Mouse (Mus musculus): ENCODE measurements around the gene Pnp.
"Not testable (repeated sequence)": the region's sequence is repeated elsewhere in the genome, so short reads cannot be mapped to it uniquely, and the experiment has no call there.

Pnp gene

GRCm38 (mm10) chr14:50930377-50930753 lies 517 bp upstream of the Pnp start:
- no peak for DNase-seq (ENCODE audit: low read depth, low spot score)

- no peak for DNase-seq (ENCODE audit: low read depth, low spot score)
These were observed 675 bp downstream of the Pnp start for GRCm38 (mm10) chr14:50931493-50932020.

DNA sequence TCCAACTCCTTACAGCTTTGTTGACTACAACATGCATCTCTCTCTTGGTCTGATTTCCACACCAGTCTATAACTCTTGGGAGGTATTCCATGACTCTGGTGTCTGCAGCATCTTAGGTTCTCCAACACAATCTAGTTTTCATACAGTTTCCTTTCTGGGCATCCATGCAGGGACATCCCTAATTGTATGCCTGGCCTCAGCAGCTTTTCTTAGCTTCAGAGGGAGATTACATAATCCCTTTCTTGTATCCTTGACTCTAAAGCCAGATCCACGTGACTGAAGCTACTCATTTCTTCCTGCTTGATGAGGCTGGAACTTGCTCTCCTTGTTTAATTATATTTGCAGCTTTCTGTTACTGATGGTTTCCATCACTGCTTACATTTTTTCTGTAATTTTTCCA lies 5.8 kb downstream of the Pnp start:
- DNase-seq (ENCODE audit: low read depth, low spot score) = no peak

- no peak for DNase-seq (ENCODE audit: low read depth, low spot score)
These were observed 7.4 kb downstream of the Pnp start for GRCm38 (mm10) chr14:50938119-50938908.

- DNase-seq (ENCODE audit: low read depth, low spot score) = no peak
These were observed 8.1 kb downstream of the Pnp start for GRCm38 (mm10) chr14:50938940-50939339.

- DNase-seq (ENCODE audit: low read depth, low spot score) = peak; percentile 86
These were observed 13.2 kb downstream of the Pnp start, which contains the start of gene Gm49342 for GRCm38 (mm10) chr14:50943932-50944667. Gene Gm49342 (plus strand): TSS chr14:50944517.

- not testable (repeated sequence) for DNase-seq (ENCODE audit: low read depth, low spot score)
These were observed 13.8 kb downstream of the Pnp start for GRCm38 (mm10) chr14:50944668-50945033.

GRCm38 (mm10) chr14:50945081-50945480 lies 14.2 kb downstream of the Pnp start:
- not testable (repeated sequence) for DNase-seq (ENCODE audit: low read depth, low spot score)

DNA sequence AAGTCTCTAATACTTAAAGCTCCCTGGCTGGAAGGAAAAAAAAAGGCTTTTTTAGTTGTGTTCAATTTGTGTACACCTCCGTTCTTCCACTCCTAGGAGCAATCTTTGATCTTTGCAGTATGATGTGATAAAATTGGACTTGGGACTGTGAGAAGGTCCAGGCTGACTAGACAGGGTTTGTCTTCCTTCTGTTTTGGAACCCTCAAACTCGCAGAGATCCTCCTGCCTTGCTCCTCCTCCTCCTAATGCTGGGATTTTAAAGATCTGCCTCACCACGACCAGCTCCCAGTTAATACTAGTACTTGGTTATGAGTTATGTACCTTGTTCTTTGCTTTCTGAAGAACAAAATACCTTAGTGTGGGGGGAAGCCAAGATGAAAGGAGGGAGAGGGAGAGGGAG lies 14.6 kb downstream of the Pnp start:
- DNase-seq (ENCODE audit: low read depth, low spot score) = not testable (repeated sequence)

- no peak for DNase-seq (ENCODE audit: low read depth, low spot score)
These were observed 24.6 kb downstream of the Pnp start for GRCm38 (mm10) chr14:50955487-50955886.

DNA sequence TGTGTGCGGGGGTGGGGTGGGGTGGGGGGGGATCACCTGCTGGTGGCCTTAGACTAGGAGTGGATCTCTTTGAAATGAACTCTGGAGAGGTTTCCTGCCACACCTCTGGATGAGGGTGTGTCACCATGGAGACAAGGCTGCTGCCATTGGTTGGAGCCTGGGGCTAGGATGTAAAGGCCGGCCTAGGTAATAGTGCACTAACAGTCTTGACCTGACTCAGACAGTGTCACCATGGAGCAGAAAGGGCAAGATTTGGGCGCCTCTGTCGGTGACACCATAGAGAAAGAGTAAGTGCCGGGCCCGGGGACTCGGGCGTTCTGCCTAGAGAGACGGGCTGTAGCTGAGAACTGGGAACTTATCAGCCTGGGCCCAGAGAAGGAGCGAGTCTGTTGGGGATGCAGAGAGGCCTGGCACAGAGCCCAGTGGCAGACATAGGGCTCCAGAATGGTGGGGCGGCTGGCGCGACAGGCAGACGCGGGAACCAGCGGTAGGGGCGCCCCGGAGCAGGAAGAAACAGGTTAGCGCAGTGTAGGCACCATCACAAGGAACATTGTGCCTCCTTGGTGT lies 25.1 kb downstream of the Pnp start, which contains the start of gene Pnp2:
Gene Pnp2, plus strand, starts transcription at position 51 of the 567 bp plus-strand sequence.
- DNase-seq (ENCODE audit: low read depth, low spot score) = not testable (repeated sequence)

- DNase-seq (ENCODE audit: low read depth, low spot score) = not testable (repeated sequence)
These were observed 25.8 kb downstream of the Pnp start for GRCm38 (mm10) chr14:50956724-50957123.

- DNase-seq (ENCODE audit: low read depth, low spot score) = not testable (repeated sequence)
These were observed 26.3 kb downstream of the Pnp start for GRCm38 (mm10) chr14:50957146-50957545.

GRCm38 (mm10) chr14:50958289-50958995 lies 27.6 kb downstream of the Pnp start:
- not testable (repeated sequence) for DNase-seq (ENCODE audit: low read depth, low spot score)

- no peak for DNase-seq (ENCODE audit: low read depth, low spot score)
These were observed 37.5 kb downstream of the Pnp start for GRCm38 (mm10) chr14:50968216-50968980.

DNA sequence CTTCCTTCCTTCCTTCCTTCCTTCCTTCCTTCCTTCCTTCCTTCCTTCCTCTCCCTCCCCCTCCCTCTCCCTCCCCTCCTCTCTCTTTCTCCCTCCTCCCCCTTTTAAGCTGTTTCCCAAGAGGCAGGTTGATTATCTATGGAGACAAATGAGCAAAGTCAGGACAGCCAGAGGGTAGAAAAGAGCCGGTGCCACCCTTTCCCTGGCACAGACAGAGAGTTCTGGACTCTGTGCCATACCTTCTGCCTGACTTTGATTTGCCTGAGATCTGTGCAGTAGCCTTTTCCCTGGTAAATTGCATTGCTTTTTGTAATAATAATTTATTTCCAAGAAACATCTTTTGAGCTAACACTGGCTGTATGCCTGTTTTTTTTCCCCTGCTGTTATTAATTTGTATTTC lies 38.2 kb downstream of the Pnp start:
- DNase-seq (ENCODE audit: low read depth, low spot score) = no peak

DNA sequence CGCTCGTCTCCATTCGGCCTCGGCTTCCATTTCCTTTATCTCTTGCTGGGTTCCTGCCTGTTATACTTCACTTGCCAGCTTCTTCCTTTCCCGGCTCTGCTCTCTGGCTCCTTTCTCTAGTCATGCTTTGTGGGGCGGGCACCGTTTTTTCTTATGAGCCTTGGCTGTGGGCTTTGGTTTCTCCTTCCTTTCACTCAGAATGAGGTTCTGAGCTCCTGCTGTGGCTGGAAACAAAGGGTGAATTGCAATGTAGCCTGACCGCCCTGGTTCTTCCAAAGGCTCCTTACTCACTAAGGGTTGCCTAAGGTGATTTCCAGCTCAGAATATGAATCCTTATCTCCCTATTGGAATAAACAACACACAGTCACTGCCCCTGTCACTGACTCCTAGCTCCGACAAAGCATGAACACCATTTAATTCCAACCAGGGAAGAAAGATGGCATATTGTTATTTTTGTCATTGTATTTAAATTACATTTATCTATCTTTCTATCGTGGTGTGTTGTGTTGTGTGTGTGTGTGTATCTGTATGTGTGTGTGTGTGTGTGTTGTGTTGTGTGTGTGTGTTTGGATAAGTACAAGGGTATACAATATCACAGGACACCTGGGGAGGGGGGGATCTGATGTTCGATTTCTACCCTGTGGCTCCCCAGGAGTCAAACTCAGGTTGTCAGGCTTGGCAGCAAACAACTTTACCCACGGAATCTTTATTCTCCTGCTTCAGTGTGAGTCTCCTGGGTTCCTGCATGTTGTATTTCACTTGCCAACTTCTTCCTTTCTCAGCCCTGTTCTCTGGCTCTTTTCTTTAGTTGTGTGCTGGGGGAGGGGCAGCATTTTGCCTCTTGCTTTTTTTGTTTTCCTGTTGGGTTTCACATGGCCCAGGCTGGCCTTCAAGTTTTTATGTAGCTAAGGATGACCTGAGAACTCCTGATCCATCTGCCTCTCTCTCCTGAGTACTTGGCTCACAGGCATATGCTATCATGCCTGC lies 39.0 kb downstream of the Pnp start:
- DNase-seq (ENCODE audit: low read depth, low spot score) = no peak

DNA sequence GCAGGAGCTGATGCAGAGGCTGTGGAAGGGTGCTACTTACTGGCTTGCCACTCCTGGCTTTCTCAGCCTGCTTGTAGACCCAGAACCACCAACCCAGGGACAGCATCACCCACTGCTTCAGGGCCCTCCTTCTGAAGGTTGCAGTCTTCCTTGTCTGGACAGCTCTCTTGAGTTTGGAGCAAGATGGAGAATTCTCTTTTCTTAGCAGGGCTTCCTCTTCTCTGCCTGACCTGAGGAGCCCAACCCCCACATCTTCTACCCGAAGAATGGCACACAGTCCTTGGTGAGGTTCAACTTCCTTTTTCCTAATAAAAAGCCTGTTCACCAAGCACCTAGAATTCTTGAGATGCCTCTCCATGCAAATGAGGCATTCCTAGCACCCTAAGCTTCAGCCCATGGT lies 39.9 kb downstream of the Pnp start:
- DNase-seq (ENCODE audit: low read depth, low spot score) = no peak

- DNase-seq (ENCODE audit: low read depth, low spot score) = not testable (repeated sequence)
These were observed 42.2 kb downstream of the Pnp start for GRCm38 (mm10) chr14:50973054-50973453.

- no peak for DNase-seq (ENCODE audit: low read depth, low spot score)
These were observed 42.8 kb downstream of the Pnp start for GRCm38 (mm10) chr14:50973700-50974099.
